Mouse (Mus musculus) adrenal gland, adult 2 months (tissue): ENCODE measurements around the gene Tada2b. TPM values are rescaled to one million over a fixed set of nuclear protein-coding genes. Genes with fewer than 3 reads are reported as not detected.
A peak's percentile ranks its signal among the peaks of the same experiment; 100 is the strongest.

Experiments used
- DNase-seq: peaks from one replicate; pipeline ENCODE4 v3.0.0; 2021
- long read RNA-seq: library from polyadenylated mRNA; stranded (forward); transcript quantifications from one replicate; pipeline ENCODE4 v2.0.0, GENCODE M21; 2021
- polyA plus RNA-seq: library from polyadenylated mRNA; depleted of rRNA; stranded (reverse); fragments of >200 nt; gene quantifications from 2 replicates; pipeline ENCODE4 v1.2.3, GENCODE M21; 2012; rRNA removed
- total RNA-seq, 2 experiments: library from RNA; stranded (reverse); gene quantifications; 2 replicates each; pipeline ENCODE4 v1.2.3; 2021

The Tada2b gene
- 10 to 100 TPM; 31.9 to 39.4 TPM for total RNA-seq
- 24.0 and 25.9 TPM in 2 replicates for polyA plus RNA-seq
- long read RNA-seq, transcript Tada2b-201 (2 exons, 3,791 nt) = major isoform, 21 of 27 reads
- long read RNA-seq, partial matches to known transcripts = 0 of 27 reads
- long read RNA-seq, other reads (novel, unspliced or antisense) = 6 of 27 reads

GRCm38 (mm10) chr5:36484171-36484990 is at the start of gene Tada2b, which contains the start of gene Ccdc96:
TSS of gene Tada2b (minus strand) at chr5:36484285.
TSS of gene Ccdc96 (plus strand) at chr5:36484588.
- DNase-seq = peak; percentile 99

- peak; percentile 99 for DNase-seq
Observed at GRCm38 (mm10) chr5:36530129-36530751, 46.2 kb upstream of the Tada2b start.

GRCm38 (mm10) chr5:36529698-36530097 is 45.6 kb upstream of the Tada2b start:
- no peak for DNase-seq

GRCm38 (mm10) chr5:36526921-36527320 is 42.8 kb upstream of the Tada2b start:
- DNase-seq = peak; percentile 37

- DNase-seq = peak; percentile 32
Observed at GRCm38 (mm10) chr5:36526274-36526673, 42.2 kb upstream of the Tada2b start.

- peak; percentile 49 for DNase-seq
Observed at GRCm38 (mm10) chr5:36525216-36525615, 41.1 kb upstream of the Tada2b start.

- no peak for DNase-seq
Observed at GRCm38 (mm10) chr5:36523219-36523703, 39.2 kb upstream of the Tada2b start.

GRCm38 (mm10) chr5:36522782-36523181 is 38.7 kb upstream of the Tada2b start:
- DNase-seq = no peak

GRCm38 (mm10) chr5:36519751-36520150 is 35.7 kb upstream of the Tada2b start:
- DNase-seq = no peak

GRCm38 (mm10) chr5:36517596-36517995 is 33.5 kb upstream of the Tada2b start:
- DNase-seq = no peak

- no peak for DNase-seq
Observed at GRCm38 (mm10) chr5:36515558-36515957, 31.5 kb upstream of the Tada2b start.

- no peak for DNase-seq
Observed at GRCm38 (mm10) chr5:36515126-36515525, 31.0 kb upstream of the Tada2b start.

GRCm38 (mm10) chr5:36510956-36511355 is 26.9 kb upstream of the Tada2b start:
- no peak for DNase-seq

GRCm38 (mm10) chr5:36508351-36508750 is 24.3 kb upstream of the Tada2b start:
- DNase-seq = no peak

GRCm38 (mm10) chr5:36505643-36506042 is 21.6 kb upstream of the Tada2b start:
- DNase-seq = no peak

- DNase-seq = no peak
Observed at GRCm38 (mm10) chr5:36505235-36505634, 21.1 kb upstream of the Tada2b start.

- no peak for DNase-seq
Observed at GRCm38 (mm10) chr5:36494709-36495108, 10.6 kb upstream of the Tada2b start.

- no peak for DNase-seq
Observed at GRCm38 (mm10) chr5:36493919-36494318, 9.8 kb upstream of the Tada2b start.

GRCm38 (mm10) chr5:36489225-36489624 is 5.1 kb upstream of the Tada2b start:
- DNase-seq = peak; percentile 57

- no peak for DNase-seq
Observed at GRCm38 (mm10) chr5:36485306-36485705, 1.2 kb upstream of the Tada2b start.

- peak; percentile 63 for DNase-seq
Observed at GRCm38 (mm10) chr5:36483203-36484101, 633 bp downstream of the Tada2b start.

GRCm38 (mm10) chr5:36481114-36481513 is 3.0 kb downstream of the Tada2b start:
- no peak for DNase-seq
